Mouse (Mus musculus): ENCODE data around the gene Uba3.

- TF ChIP-seq POLR2A (IDR thresholded peaks at IDR 0.05; ENCODE audit: borderline replicate concordance, control insufficient read depth, low read depth, low read length) (no peak), CTCF (IDR thresholded peaks at IDR 0.05; ENCODE audit: control insufficient read depth, insufficient read depth, low read length) (no peak)
These were observed 61.1 kb downstream of the Uba3 start for GRCm38 (mm10) chr6:97144359-97144758.
